Mouse (Mus musculus): Measurements from ENCODE around the gene Snx21. TPM values are rescaled to one million over a fixed set of nuclear protein-coding genes. Genes with fewer than 3 reads are reported as not detected.
A peak's percentile ranks its signal among the peaks of the same experiment; 100 is the strongest.

The Snx21 gene
- total RNA-seq, 1 experiment = 7.0 TPM

- Histone ChIP-seq H3K9ac (ENCODE audit: insufficient read depth, low read depth, low read length, poor library complexity, severe bottlenecking) (no peak overlapping the region), H3K4me1 (ENCODE audit: control insufficient read depth in 2 of 2, insufficient read depth in 2 of 2, low read length in 2 of 2, poor library complexity in 1 of 2) (peaks cover 7 to 31% of the 10 kb centered on the region in 2 experiments; a peak in 3 of 4 replicates), H3K4me3 (ENCODE audit: insufficient read depth in 1 of 2, low read depth in 1 of 2, low read length in 2 of 2, poor library complexity in 1 of 2, severe bottlenecking in 1 of 2) (no peak overlapping the region), H3K36me3 (ENCODE audit: control insufficient read depth, insufficient read depth, low read length, poor library complexity, severe bottlenecking) (peaks cover 17% of the 10 kb centered on the region; the same call in 1 of the 2 replicates), H3K9me3 (ENCODE audit: control insufficient read depth, insufficient read depth, low read depth, low read length) (no peaks in the 10 kb centered on the region), H3K27ac (ENCODE audit: insufficient read depth, low read depth, low read length, poor library complexity, severe bottlenecking) (peak overlapping the region; percentile 34; the same call in 1 of the 2 replicates)
- no peak for DNase-seq (ENCODE audit: low read depth, low spot score)
- in situ Hi-C loops (cut with MboI; ENCODE audit: low sequenced_read_pairs in 2 of 2, unreplicated experiment in 2 of 2) = no loop called here
- TF ChIP-seq ZNF384 (IDR thresholded peaks at IDR 0.05; ENCODE audit: low read depth, low read length) (no peak), CHD2 (IDR thresholded peaks at IDR 0.05; ENCODE audit: low read depth, low read length) (no peak), ZC3H11A (IDR thresholded peaks at IDR 0.05; ENCODE audit: borderline replicate concordance, low read depth, low read length) (no peak), HCFC1 (IDR thresholded peaks at IDR 0.05; ENCODE audit: borderline replicate concordance, insufficient read depth, low read length) (no peak), MAFK (IDR thresholded peaks at IDR 0.05; ENCODE audit: insufficient read depth, low read depth, low read length) (no peak)
Measured at GRCm38 (mm10) chr2:164817703-164818102, 32.1 kb downstream of the Snx21 start.

- no peak overlapping the region for H3K4me3 ChIP-seq (ENCODE audit: insufficient read depth in 1 of 2, low read depth in 1 of 2, low read length in 2 of 2, poor library complexity in 1 of 2, severe bottlenecking in 1 of 2)
- peaks cover 13 to 31% of the 10 kb centered on the region in 2 experiments for H3K4me1 ChIP-seq (ENCODE audit: control insufficient read depth in 2 of 2, insufficient read depth in 2 of 2, low read length in 2 of 2, poor library complexity in 1 of 2)
- in situ Hi-C loops (cut with MboI; ENCODE audit: low sequenced_read_pairs in 2 of 2, unreplicated experiment in 2 of 2) = no loop called here
- DNase-seq (ENCODE audit: low read depth, low spot score) = no peak
- no peaks in the 10 kb centered on the region for H3K9me3 ChIP-seq (ENCODE audit: control insufficient read depth, insufficient read depth, low read depth, low read length)
- peaks cover 27% of the 10 kb centered on the region for H3K36me3 ChIP-seq (ENCODE audit: control insufficient read depth, insufficient read depth, low read length, poor library complexity, severe bottlenecking)
- H3K9ac ChIP-seq (ENCODE audit: insufficient read depth, low read depth, low read length, poor library complexity, severe bottlenecking) = no peak overlapping the region; the same call in 1 of the 2 replicates
- TF ChIP-seq ZNF384 (IDR thresholded peaks at IDR 0.05; ENCODE audit: low read depth, low read length) = no peak
- TF ChIP-seq CHD2 (IDR thresholded peaks at IDR 0.05; ENCODE audit: low read depth, low read length) = no peak
- TF ChIP-seq MAFK (IDR thresholded peaks at IDR 0.05; ENCODE audit: insufficient read depth, low read depth, low read length) = no peak
- no peak for TF ChIP-seq ZC3H11A (IDR thresholded peaks at IDR 0.05; ENCODE audit: borderline replicate concordance, low read depth, low read length)
- no peak for TF ChIP-seq HCFC1 (IDR thresholded peaks at IDR 0.05; ENCODE audit: borderline replicate concordance, insufficient read depth, low read length)
- H3K27ac ChIP-seq (ENCODE audit: insufficient read depth, low read depth, low read length, poor library complexity, severe bottlenecking) = peak overlapping the region; percentile 4; the same call in 1 of the 2 replicates
Measured at GRCm38 (mm10) chr2:164821060-164821459, 35.4 kb downstream of the Snx21 start.

DNA sequence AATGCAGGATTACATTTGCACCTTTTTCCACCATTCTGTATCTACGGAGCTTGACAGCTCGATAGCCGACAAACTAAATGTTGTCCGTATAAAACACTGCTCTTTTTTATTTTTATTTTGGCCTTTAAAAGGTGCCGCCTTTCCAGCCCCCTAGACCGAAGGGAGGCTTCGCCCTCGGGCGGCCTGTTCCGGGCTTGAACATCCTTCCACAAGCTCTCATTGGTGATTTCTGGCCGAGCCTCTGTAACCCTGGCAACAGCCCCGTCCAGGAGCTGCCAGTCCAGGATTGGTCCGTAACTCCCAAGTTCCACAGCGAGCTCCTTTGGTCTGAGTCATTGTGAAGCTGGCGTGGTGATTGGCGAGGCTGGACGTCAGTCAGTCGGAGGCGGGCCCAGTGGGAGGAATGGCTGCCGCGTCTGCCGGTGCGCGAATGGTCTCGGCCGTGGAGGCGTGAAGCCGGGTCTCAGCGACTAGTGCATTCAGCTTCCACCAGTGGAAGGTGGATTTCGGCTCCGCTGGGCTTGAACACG lies 37.1 kb downstream of the Snx21 start, which contains the start of gene Zswim1:
Gene Zswim1, plus strand, starts transcription at position 51 of the 530 bp plus-strand sequence.
- peak within 1 kb of the TSS; percentile 99 for H3K27ac ChIP-seq (ENCODE audit: insufficient read depth, low read depth, low read length, poor library complexity, severe bottlenecking)
- peaks cover 10 to 35% of the 10 kb centered on the region in 2 experiments for H3K4me1 ChIP-seq (ENCODE audit: control insufficient read depth in 2 of 2, insufficient read depth in 2 of 2, low read length in 2 of 2, poor library complexity in 1 of 2)
- peak within 1 kb of the TSS; percentile 99 for H3K9ac ChIP-seq (ENCODE audit: insufficient read depth, low read depth, low read length, poor library complexity, severe bottlenecking)
- TF ChIP-seq ZNF384 (IDR thresholded peaks at IDR 0.05; ENCODE audit: low read depth, low read length) = no peak
- 0 out of 2 replicates have a peak, but pooled peaks have one; percentile 32 for TF ChIP-seq HCFC1 (IDR thresholded peaks at IDR 0.05; ENCODE audit: borderline replicate concordance, insufficient read depth, low read length)
- peak within 1 kb of the TSS; percentile 86 to 98 for H3K4me3 ChIP-seq (ENCODE audit: insufficient read depth in 1 of 2, low read depth in 1 of 2, low read length in 2 of 2, poor library complexity in 1 of 2, severe bottlenecking in 1 of 2)
- peaks cover 43% of the 10 kb centered on the region for H3K36me3 ChIP-seq (ENCODE audit: control insufficient read depth, insufficient read depth, low read length, poor library complexity, severe bottlenecking)
- peak; percentile 97 for DNase-seq (ENCODE audit: low read depth, low spot score)
- no peaks in the 10 kb centered on the region for H3K9me3 ChIP-seq (ENCODE audit: control insufficient read depth, insufficient read depth, low read depth, low read length)
- in situ Hi-C loops (cut with MboI; ENCODE audit: low sequenced_read_pairs in 2 of 2, unreplicated experiment in 2 of 2) = no loop called here

DNA sequence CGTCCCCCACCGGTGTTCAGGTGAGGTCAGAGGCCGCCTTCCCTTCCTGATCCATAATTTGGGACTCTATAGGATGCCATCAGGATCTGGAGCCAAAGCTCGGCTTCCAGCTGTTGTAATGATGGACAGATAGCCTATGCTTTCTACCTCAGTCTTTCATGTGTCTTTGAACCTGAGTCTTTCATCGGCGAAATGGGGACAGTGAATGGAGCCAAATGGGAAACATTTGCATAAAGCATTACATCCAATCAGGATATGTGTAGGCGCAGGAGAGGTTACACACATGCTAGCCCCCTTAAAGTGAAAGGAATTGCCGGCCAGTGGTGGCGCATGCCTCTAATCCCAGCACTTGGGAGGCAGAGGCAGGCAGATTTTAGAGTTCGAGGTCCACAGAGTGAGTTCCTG lies 37.6 kb downstream of the Snx21 start:
- in situ Hi-C loops (cut with MboI; ENCODE audit: low sequenced_read_pairs in 2 of 2, unreplicated experiment in 2 of 2) = no loop called here
- peak overlapping the region; percentile 99 for H3K27ac ChIP-seq (ENCODE audit: insufficient read depth, low read depth, low read length, poor library complexity, severe bottlenecking)

More for the DNA sequence above, 37.6 kb downstream of the Snx21 start:
- TF ChIP-seq MAFK (IDR thresholded peaks at IDR 0.05; ENCODE audit: insufficient read depth, low read depth, low read length) (no peak), ZNF384 (IDR thresholded peaks at IDR 0.05; ENCODE audit: low read depth, low read length) (no peak), HCFC1 (IDR thresholded peaks at IDR 0.05; ENCODE audit: borderline replicate concordance, insufficient read depth, low read length) (no peak), CHD2 (IDR thresholded peaks at IDR 0.05; ENCODE audit: low read depth, low read length) (no peak), ZC3H11A (IDR thresholded peaks at IDR 0.05; ENCODE audit: borderline replicate concordance, low read depth, low read length) (no peak)
- Histone ChIP-seq H3K4me1 (ENCODE audit: control insufficient read depth in 2 of 2, insufficient read depth in 2 of 2, low read length in 2 of 2, poor library complexity in 1 of 2) (peaks cover 6 to 34% of the 10 kb centered on the region in 2 experiments), H3K4me3 (ENCODE audit: insufficient read depth in 1 of 2, low read depth in 1 of 2, low read length in 2 of 2, poor library complexity in 1 of 2, severe bottlenecking in 1 of 2) (peak overlapping the region; percentile 86 to 98), H3K9ac (ENCODE audit: insufficient read depth, low read depth, low read length, poor library complexity, severe bottlenecking) (peak overlapping the region; percentile 99), H3K9me3 (ENCODE audit: control insufficient read depth, insufficient read depth, low read depth, low read length) (no peaks in the 10 kb centered on the region), H3K36me3 (ENCODE audit: control insufficient read depth, insufficient read depth, low read length, poor library complexity, severe bottlenecking) (peaks cover 48% of the 10 kb centered on the region)
- no peak for DNase-seq (ENCODE audit: low read depth, low spot score)
